Mouse (Mus musculus): ENCODE measurements at regions not wholly inside any gene's neighbourhood (a gene's known extent, or its start where the extent isn't known, plus 50 kb on each side); places are given as distances from the start of the nearest gene placed in this dataset.

GRCm38 (mm10) chr10:17513756-17514155, 209.3 kb upstream of the Cited2 start:
- Histone ChIP-seq H3K9me3 (ENCODE audit: control insufficient read depth) (no peaks in the 10 kb centered on the region), H3K4me3 (ENCODE audit: low read depth, low read length) (no peak overlapping the region), H3K4me2 (replicated peaks; ENCODE audit: low read depth) (no peak overlapping the region), H3K27ac (ENCODE audit: low read depth, low read length) (no peak overlapping the region), H3K36me3 (ENCODE audit: control insufficient read depth, insufficient read depth) (no peaks in the 10 kb centered on the region), H3K4me1 (replicated peaks; ENCODE audit: control insufficient read depth, insufficient read depth, low read length) (no peaks in the 10 kb centered on the region), H3K9ac (ENCODE audit: low read depth, low read length) (no peak overlapping the region), H3K27me3 (replicated peaks; ENCODE audit: control insufficient read depth, insufficient read depth, low read length) (no peaks in the 10 kb centered on the region)
- no peak for TF ChIP-seq CTCF (IDR thresholded peaks at IDR 0.05; ENCODE audit: low read depth)
- WGBS: 82% methylated on average over 6 of the region's 6 CpGs
- no peak for ATAC-seq

GRCm38 (mm10) chr10:17516068-17516467, 206.9 kb upstream of the Cited2 start:
- H3K27ac ChIP-seq (ENCODE audit: low read depth, low read length): no peak overlapping the region
- no peaks in the 10 kb centered on the region for H3K36me3 ChIP-seq (ENCODE audit: control insufficient read depth, insufficient read depth)
- ATAC-seq: no peak
- no peak overlapping the region for H3K4me2 ChIP-seq (replicated peaks; ENCODE audit: low read depth)
- H3K9ac ChIP-seq (ENCODE audit: low read depth, low read length): no peak overlapping the region
- WGBS: 94% methylated on average over 2 of the region's 2 CpGs
- no peak for TF ChIP-seq CTCF (IDR thresholded peaks at IDR 0.05; ENCODE audit: low read depth)
- H3K9me3 ChIP-seq (ENCODE audit: control insufficient read depth): no peaks in the 10 kb centered on the region
- H3K4me3 ChIP-seq (ENCODE audit: low read depth, low read length): no peak overlapping the region
- no peaks in the 10 kb centered on the region for H3K4me1 ChIP-seq (replicated peaks; ENCODE audit: control insufficient read depth, insufficient read depth, low read length)
- H3K27me3 ChIP-seq (replicated peaks; ENCODE audit: control insufficient read depth, insufficient read depth, low read length): no peaks in the 10 kb centered on the region

- Histone ChIP-seq H3K4me3 (ENCODE audit: low read depth, low read length) (no peak overlapping the region), H3K27me3 (replicated peaks; ENCODE audit: control insufficient read depth, insufficient read depth, low read length) (no peaks in the 10 kb centered on the region), H3K9me3 (ENCODE audit: control insufficient read depth) (no peaks in the 10 kb centered on the region), H3K4me1 (replicated peaks; ENCODE audit: control insufficient read depth, insufficient read depth, low read length) (no peaks in the 10 kb centered on the region), H3K4me2 (replicated peaks; ENCODE audit: low read depth) (no peak overlapping the region), H3K27ac (ENCODE audit: low read depth, low read length) (no peak overlapping the region), H3K9ac (ENCODE audit: low read depth, low read length) (no peak overlapping the region), H3K36me3 (ENCODE audit: control insufficient read depth, insufficient read depth) (no peaks in the 10 kb centered on the region)
- TF ChIP-seq CTCF (IDR thresholded peaks at IDR 0.05; ENCODE audit: low read depth): no peak
- no peak for ATAC-seq
- 66% methylated on average over 9 of the region's 9 CpGs for WGBS
These were observed 204.4 kb upstream of the Cited2 start for GRCm38 (mm10) chr10:17518423-17519175.

GRCm38 (mm10) chr10:17522026-17522541, 200.9 kb upstream of the Cited2 start:
- H3K27me3 ChIP-seq (replicated peaks; ENCODE audit: control insufficient read depth, insufficient read depth, low read length): no peaks in the 10 kb centered on the region
- peak; percentile 93 for ATAC-seq
- no peak for TF ChIP-seq CTCF (IDR thresholded peaks at IDR 0.05; ENCODE audit: low read depth)
- no peak overlapping the region for H3K27ac ChIP-seq (ENCODE audit: low read depth, low read length)
- H3K9me3 ChIP-seq (ENCODE audit: control insufficient read depth): no peaks in the 10 kb centered on the region
- no peaks in the 10 kb centered on the region for H3K4me1 ChIP-seq (replicated peaks; ENCODE audit: control insufficient read depth, insufficient read depth, low read length)
- no peak overlapping the region for H3K4me2 ChIP-seq (replicated peaks; ENCODE audit: low read depth)
- no peak overlapping the region for H3K4me3 ChIP-seq (ENCODE audit: low read depth, low read length)
- H3K36me3 ChIP-seq (ENCODE audit: control insufficient read depth, insufficient read depth): no peaks in the 10 kb centered on the region
- WGBS: 18% methylated on average over 5 of the region's 5 CpGs
- no peak overlapping the region for H3K9ac ChIP-seq (ENCODE audit: low read depth, low read length)

- Histone ChIP-seq H3K27ac (ENCODE audit: low read depth, low read length) (no peak overlapping the region), H3K4me2 (replicated peaks; ENCODE audit: low read depth) (no peak overlapping the region), H3K4me3 (ENCODE audit: low read depth, low read length) (no peak overlapping the region), H3K27me3 (replicated peaks; ENCODE audit: control insufficient read depth, insufficient read depth, low read length) (no peaks in the 10 kb centered on the region), H3K9ac (ENCODE audit: low read depth, low read length) (no peak overlapping the region), H3K4me1 (replicated peaks; ENCODE audit: control insufficient read depth, insufficient read depth, low read length) (peaks cover 2% of the 10 kb centered on the region; the same call in 1 of the 2 replicates), H3K9me3 (ENCODE audit: control insufficient read depth) (no peaks in the 10 kb centered on the region), H3K36me3 (ENCODE audit: control insufficient read depth, insufficient read depth) (no peaks in the 10 kb centered on the region)
- ATAC-seq: no peak
- 72% methylated on average over 6 of the region's 6 CpGs for whole genome bisulfite sequencing
- no peak for TF ChIP-seq CTCF (IDR thresholded peaks at IDR 0.05; ENCODE audit: low read depth)
These were observed 199.3 kb upstream of the Cited2 start for GRCm38 (mm10) chr10:17523558-17524328.

GRCm38 (mm10) chr10:17527151-17527737, 195.8 kb upstream of the Cited2 start:
- Histone ChIP-seq H3K4me3 (ENCODE audit: low read depth, low read length) (no peak overlapping the region), H3K9ac (ENCODE audit: low read depth, low read length) (no peak overlapping the region), H3K9me3 (ENCODE audit: control insufficient read depth) (no peaks in the 10 kb centered on the region), H3K27me3 (replicated peaks; ENCODE audit: control insufficient read depth, insufficient read depth, low read length) (no peaks in the 10 kb centered on the region), H3K4me1 (replicated peaks; ENCODE audit: control insufficient read depth, insufficient read depth, low read length) (peaks cover 9% of the 10 kb centered on the region; the same call in 1 of the 2 replicates), H3K27ac (ENCODE audit: low read depth, low read length) (no peak overlapping the region), H3K36me3 (ENCODE audit: control insufficient read depth, insufficient read depth) (no peaks in the 10 kb centered on the region), H3K4me2 (replicated peaks; ENCODE audit: low read depth) (no peak overlapping the region)
- TF ChIP-seq CTCF (IDR thresholded peaks at IDR 0.05; ENCODE audit: low read depth): no peak
- WGBS: 74% methylated on average over 4 of the region's 4 CpGs
- ATAC-seq: no peak
